Mouse (Mus musculus) adrenal gland, adult 18-20 months (tissue): Measurements from ENCODE around the gene Aqp9. TPM values are rescaled to one million over a fixed set of nuclear protein-coding genes. Genes with fewer than 3 reads are reported as not detected.

Source experiments
- DNase-seq, 2 experiments: peaks; one replicate each; pipeline ENCODE4 v3.0.0; 2021 to 2022; ENCODE audit warnings: low spot score in 2 of 2
- total RNA-seq, 2 experiments: library from RNA; stranded (reverse); gene quantifications; 1 replicate in 1 of 2; 2 replicates in 1 of 2; pipeline ENCODE4 v1.2.3; 2021

Aqp9 gene
- total RNA-seq, 2 experiments from 2014 or later: 0.16 to 0.33 TPM

GRCm38 (mm10) chr9:71068866-71069390 is 99.6 kb downstream of the Aqp9 start:
- no peak for DNase-seq

- no peak for DNase-seq
These were observed 101.3 kb downstream of the Aqp9 start for GRCm38 (mm10) chr9:71067156-71067555.

- no peak for DNase-seq
These were observed 102.0 kb downstream of the Aqp9 start for GRCm38 (mm10) chr9:71066491-71066890.

- no peak for DNase-seq
These were observed 103.1 kb downstream of the Aqp9 start for GRCm38 (mm10) chr9:71065343-71065875.

GRCm38 (mm10) chr9:71064291-71064840 is 104.1 kb downstream of the Aqp9 start:
- no peak for DNase-seq

GRCm38 (mm10) chr9:71063551-71063950 is 104.9 kb downstream of the Aqp9 start:
- DNase-seq: no peak

GRCm38 (mm10) chr9:71062976-71063375 is 105.5 kb downstream of the Aqp9 start:
- DNase-seq: no peak

GRCm38 (mm10) chr9:71062301-71062700 is 106.2 kb downstream of the Aqp9 start:
- DNase-seq: no peak

Other genes with a start within 250 kb of the Aqp9 start
- not detected for gene Lipc, start 216.5 kb downstream of the Aqp9 start, total RNA-seq
- gene Aldh1a2, start 47.1 kb upstream of the Aqp9 start, total RNA-seq: 10 to 100 TPM; 57.6 to 77.7 TPM